Mouse (Mus musculus) stomach, embryonic 14.5 days (tissue): ENCODE measurements at regions not wholly inside any gene's neighbourhood (a gene's known extent, or its start where the extent isn't known, plus 50 kb on each side); places are given as distances from the start of the nearest gene placed in this dataset.

ENCODE experiments used
- ATAC-seq: fragments of 200-750 bp; cut with Nextera tagmentation; 2 replicates; pipeline ENCODE4 v1.8.0; 2017; ENCODE audit warnings: low read depth, moderate TSS enrichment; ENCODE audit not compliant: insufficient number of reproducible peaks, insufficient read depth, low FRiP score
- H3K27ac ChIP-seq: fragments of 300-500 bp; sonication (generic); 2 replicates; pipeline ENCODE4 v1.5.1; 2014; ENCODE audit warnings: mild to moderate bottlenecking, low read length, moderate library complexity, mixed read lengths
- H3K27me3 ChIP-seq: fragments of 300-500 bp; sonication (generic); 2 replicates; pipeline ENCODE4 v1.6.1; 2014; ENCODE audit warnings: low read length, control low read depth, mixed read lengths; ENCODE audit not compliant: control insufficient read depth, insufficient read depth
- H3K36me3 ChIP-seq: fragments of 300-500 bp; sonication (generic); 2 replicates; pipeline ENCODE4 v1.6.1; 2014; ENCODE audit warnings: mild to moderate bottlenecking, control low read depth, low read length, moderate library complexity, mixed read lengths; ENCODE audit not compliant: control insufficient read depth, insufficient read depth
- H3K4me1 ChIP-seq: fragments of 300-500 bp; sonication (generic); 2 replicates; pipeline ENCODE4 v1.6.1; 2014; ENCODE audit warnings: low read length, control low read depth, mixed read lengths; ENCODE audit not compliant: control insufficient read depth, insufficient read depth
- H3K4me2 ChIP-seq: fragments of 300-500 bp; sonication (generic); replicated peaks from 2 replicates; pipeline ENCODE4 v1.6.1; 2014; ENCODE audit warnings: low read depth, low read length, control low read depth
- H3K4me3 ChIP-seq: fragments of 300-500 bp; sonication (generic); 2 replicates; pipeline ENCODE4 v1.5.1; 2014; ENCODE audit warnings: low read depth, low read length, control low read depth
- H3K9ac ChIP-seq: fragments of 300-500 bp; sonication (generic); replicated peaks from 2 replicates; pipeline ENCODE4 v1.6.1; 2014; ENCODE audit warnings: low read depth, mild to moderate bottlenecking, control low read depth, low read length, moderate library complexity, mixed read lengths
- H3K9me3 ChIP-seq: fragments of 300-500 bp; sonication (generic); 2 replicates; pipeline ENCODE4 v1.6.1; 2016; ENCODE audit warnings: low read depth, low read length, control low read depth; ENCODE audit not compliant: control insufficient read depth
- WGBS: fragments of 180-500 bp; shearing (Covaris S2); extraction: QIAGEN DNeasy Blood & Tissue Kit; methylation state at CpG from one replicate; pipeline ENCODE4 v1.1.7; 2014; 5-methylcytosine and 5-hydroxymethylcytosine counted together

DNA sequence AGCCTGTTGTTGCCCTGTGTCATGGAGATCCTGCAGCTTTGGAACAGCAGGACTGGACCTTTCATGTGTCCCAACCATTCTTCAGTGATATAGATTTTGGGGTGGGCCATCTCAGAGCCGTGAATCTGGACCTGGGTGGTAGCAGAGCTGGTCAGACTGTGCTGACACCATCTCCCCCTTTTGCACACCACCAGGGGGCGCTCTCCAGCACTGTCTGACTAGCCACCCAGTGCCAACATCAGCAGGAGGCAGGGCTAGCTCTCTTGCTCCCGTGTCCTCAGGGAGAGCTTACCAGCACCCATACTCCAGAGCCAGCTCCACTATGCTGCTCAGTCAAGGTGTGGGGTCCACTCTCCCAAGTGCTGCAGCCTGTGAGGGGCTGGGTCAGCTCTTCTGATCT is 199.8 kb upstream of the Ctbp2 start:
- no peak overlapping the region for H3K4me2 ChIP-seq
- H3K36me3 ChIP-seq, result no peaks in the 10 kb centered on the region
- H3K9me3 ChIP-seq, result no peaks in the 10 kb centered on the region
- H3K4me3 ChIP-seq, result no peak overlapping the region
- no peak for ATAC-seq
- H3K27ac ChIP-seq, result no peak overlapping the region
- no peak overlapping the region for H3K9ac ChIP-seq
- no peaks in the 10 kb centered on the region for H3K27me3 ChIP-seq
- WGBS, result 75% methylated on average over 3 of the region's 3 CpGs
- H3K4me1 ChIP-seq, result no peaks in the 10 kb centered on the region

DNA sequence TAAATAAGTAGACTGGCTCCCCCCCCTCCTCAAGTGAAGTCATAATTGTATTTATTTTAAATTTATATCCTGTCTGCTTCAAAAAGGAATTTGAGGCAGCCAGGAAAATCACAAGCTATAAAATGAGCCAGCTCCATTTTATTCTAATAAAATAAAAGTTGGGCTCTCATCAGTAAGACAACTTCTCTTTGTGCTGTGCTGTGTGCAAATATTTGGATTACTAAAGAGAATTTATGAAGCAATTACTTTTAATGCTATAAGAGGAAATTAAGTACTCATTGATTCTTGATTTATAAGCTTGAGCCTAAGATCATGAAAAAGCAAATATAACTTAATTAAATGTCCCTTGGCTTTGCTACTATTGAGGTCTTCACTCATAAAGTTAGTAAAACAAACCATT is 193.4 kb upstream of the Ctbp2 start:
- no peak overlapping the region for H3K27ac ChIP-seq
- no peaks in the 10 kb centered on the region for H3K9me3 ChIP-seq
- no peak for ATAC-seq
- H3K4me2 ChIP-seq, result no peak overlapping the region
- no peak overlapping the region for H3K9ac ChIP-seq
- no peaks in the 10 kb centered on the region for H3K36me3 ChIP-seq
- H3K4me1 ChIP-seq, result 0 out of 2 replicates have a peak, but pooled peaks cover 3% of the 10 kb centered on the region
- no peaks in the 10 kb centered on the region for H3K27me3 ChIP-seq
- H3K4me3 ChIP-seq, result no peak overlapping the region

DNA sequence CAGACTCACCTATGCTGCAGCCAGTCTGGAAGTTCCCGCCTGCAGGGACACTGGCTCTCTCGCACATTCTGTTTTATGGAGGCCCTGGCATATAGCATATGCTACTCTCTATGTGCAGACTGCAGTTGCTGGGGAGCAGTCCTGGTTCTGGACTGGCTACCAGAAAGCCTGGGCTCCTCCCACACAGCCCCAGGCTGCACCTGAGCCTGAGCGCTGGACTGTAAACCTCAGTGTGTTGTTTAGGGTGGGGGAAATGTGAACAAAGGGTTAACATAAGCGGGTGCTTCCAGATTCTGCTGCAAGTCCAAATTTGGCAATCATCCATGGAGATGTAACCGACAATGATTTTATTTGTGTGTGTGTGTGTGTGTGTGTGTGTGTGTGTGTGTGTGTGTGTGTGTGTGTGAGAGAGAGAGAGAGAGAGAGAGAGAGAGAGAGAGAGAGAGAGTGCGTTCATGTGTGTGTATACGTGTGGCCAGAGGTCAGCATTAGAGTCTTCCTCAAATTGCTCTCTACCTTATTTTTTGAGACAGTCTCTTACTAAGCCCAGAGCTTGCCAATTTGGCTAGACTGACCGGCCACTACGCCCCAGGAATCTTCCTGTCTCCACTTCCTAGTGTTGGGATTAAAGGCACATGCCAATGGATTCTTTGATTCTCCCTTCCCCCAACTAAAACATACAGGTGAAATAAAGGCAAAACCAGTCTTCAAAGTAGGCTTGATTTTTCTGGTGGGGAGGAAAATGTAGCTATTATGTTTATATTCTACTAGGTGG is 192.7 kb upstream of the Ctbp2 start:
- WGBS, result 56% methylated on average over 9 of the region's 9 CpGs
- H3K4me1 ChIP-seq, result 0 out of 2 replicates have a peak, but pooled peaks cover 3% of the 10 kb centered on the region
- no peak overlapping the region for H3K4me2 ChIP-seq
- no peaks in the 10 kb centered on the region for H3K36me3 ChIP-seq
- no peak overlapping the region for H3K27ac ChIP-seq
- ATAC-seq, result no peak
- no peaks in the 10 kb centered on the region for H3K9me3 ChIP-seq
- no peaks in the 10 kb centered on the region for H3K27me3 ChIP-seq
- no peak overlapping the region for H3K4me3 ChIP-seq
- H3K9ac ChIP-seq, result no peak overlapping the region

DNA sequence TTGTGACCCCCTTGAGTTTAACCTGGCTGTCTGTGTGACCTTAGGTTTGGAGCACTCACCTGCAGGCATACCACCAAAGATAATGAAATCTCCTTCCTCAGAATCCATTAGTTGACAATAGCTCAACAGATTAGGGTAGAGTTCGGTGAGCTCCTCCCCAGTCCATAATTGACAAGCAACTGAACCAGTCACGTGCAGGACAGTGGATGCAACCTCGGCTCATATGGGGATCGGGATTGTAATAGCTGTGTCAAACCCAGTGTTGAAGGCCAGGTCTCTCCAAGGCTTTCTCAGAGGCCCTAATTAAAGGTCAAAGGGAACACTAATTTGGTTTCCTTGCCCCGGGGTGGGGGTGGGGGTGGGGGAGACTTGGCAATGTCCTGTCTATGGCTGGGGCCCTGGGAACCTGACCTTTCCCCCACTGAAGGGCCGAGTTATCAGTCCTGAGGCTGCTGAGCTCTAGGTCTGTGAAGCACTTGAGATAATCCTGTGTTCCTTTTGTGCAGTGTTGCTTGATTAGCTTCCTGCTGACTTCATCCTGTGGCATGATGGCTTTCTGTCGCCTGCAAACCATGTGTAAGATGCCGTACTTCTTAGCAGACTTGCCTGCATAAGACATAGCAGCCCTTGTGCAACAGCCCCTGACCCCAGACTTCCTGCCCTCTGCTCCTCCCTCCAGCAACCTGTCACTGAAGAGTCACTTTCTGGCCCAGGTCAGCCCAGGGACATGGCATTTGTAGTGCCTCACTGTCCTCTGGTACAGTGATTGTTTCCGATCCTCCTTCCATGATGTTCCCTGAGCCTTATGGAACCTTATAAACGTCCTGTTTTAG is 191.3 kb upstream of the Ctbp2 start:
- Histone ChIP-seq H3K4me2 (no peak overlapping the region), H3K9me3 (no peaks in the 10 kb centered on the region), H3K27ac (no peak overlapping the region), H3K36me3 (no peaks in the 10 kb centered on the region), H3K9ac (no peak overlapping the region), H3K4me1 (0 out of 2 replicates have a peak, but pooled peaks cover 3% of the 10 kb centered on the region), H3K27me3 (no peaks in the 10 kb centered on the region), H3K4me3 (no peak overlapping the region)
- ATAC-seq, result no peak
- WGBS, result 54% methylated on average over 10 of the region's 10 CpGs

DNA sequence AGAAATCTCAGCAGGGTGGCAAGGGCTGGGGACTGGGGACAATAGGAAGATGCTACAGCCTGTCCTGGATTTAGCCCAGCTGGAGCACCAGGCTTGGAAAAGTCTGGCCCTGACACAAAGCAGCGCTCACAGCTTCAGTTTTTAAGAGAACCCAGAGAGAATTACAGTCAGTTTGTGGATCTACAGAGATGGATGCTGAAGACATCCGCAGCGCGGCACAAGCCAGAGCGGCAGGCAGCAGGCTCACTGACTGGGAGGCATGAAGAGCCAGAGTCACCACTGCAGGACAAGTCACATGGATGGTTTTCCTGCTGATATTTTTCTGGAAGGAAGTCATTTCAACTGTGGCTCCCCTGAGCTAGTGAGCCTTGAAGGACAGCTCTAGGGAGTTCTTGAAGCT is 189.0 kb upstream of the Ctbp2 start:
- no peak overlapping the region for H3K4me3 ChIP-seq
- no peaks in the 10 kb centered on the region for H3K27me3 ChIP-seq
- H3K9ac ChIP-seq, result no peak overlapping the region
- no peaks in the 10 kb centered on the region for H3K9me3 ChIP-seq
- H3K27ac ChIP-seq, result no peak overlapping the region
- ATAC-seq, result no peak
- H3K36me3 ChIP-seq, result no peaks in the 10 kb centered on the region
- H3K4me2 ChIP-seq, result no peak overlapping the region
- 47% methylated on average over 5 of the region's 5 CpGs for WGBS
- 0 out of 2 replicates have a peak, but pooled peaks cover 3% of the 10 kb centered on the region for H3K4me1 ChIP-seq

DNA sequence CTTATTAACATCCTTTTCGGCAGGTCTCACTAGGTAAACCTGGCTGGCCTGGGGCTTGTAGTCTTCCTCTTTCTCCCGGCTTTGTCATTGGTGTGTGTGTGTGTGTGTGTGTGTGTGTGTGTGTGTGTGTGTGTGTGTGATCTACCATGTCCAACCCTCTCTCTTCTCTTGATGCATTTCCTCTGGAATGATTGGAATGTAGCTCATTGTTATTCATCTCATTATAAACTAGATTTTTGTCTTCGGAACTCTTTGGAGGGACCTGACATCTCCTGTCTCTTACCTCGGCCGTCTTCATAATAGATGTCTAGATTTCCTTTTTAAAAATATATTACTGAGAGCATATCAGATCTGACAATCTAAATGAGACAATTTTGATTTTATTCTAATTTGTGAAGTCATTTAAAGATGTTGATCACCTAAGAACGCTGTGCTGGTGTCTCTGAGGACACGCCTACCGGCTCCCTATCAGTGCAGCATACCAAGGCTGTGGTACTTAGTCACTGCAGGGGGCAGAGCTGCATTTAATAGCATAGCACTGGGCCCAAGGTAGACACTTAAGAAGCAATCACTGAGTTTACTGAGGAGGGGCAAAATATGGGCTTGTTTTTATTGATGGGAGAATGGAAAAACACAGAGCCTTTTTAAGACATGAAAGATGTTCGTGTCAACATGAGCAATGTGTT is 187.1 kb upstream of the Ctbp2 start:
- no peak overlapping the region for H3K4me3 ChIP-seq
- ATAC-seq, result no peak
- H3K9me3 ChIP-seq, result no peaks in the 10 kb centered on the region
- H3K27me3 ChIP-seq, result no peaks in the 10 kb centered on the region
- no peak overlapping the region for H3K27ac ChIP-seq
- H3K36me3 ChIP-seq, result no peaks in the 10 kb centered on the region
- no peak overlapping the region for H3K9ac ChIP-seq
- no peaks in the 10 kb centered on the region for H3K4me1 ChIP-seq
- WGBS, result 46% methylated on average over 9 of the region's 9 CpGs
- H3K4me2 ChIP-seq, result no peak overlapping the region

DNA sequence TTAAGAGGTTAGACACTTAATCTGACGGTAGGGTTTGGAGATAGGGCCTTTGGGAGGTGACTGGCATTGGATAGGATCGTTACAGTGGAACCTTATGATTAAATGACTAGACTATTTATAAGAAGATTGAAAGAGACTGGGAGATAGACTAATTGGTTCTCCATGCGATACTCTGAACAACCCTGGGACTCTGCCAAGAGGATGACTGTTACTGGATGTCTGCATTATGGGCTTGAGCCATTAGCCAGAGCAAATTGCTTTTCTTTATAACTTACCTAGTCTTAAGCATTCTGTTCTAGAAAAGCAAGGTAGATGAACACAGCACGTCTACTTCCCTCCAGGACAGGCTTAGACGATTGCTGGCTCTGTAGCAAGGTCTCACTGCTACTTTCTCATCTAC is 180.3 kb upstream of the Ctbp2 start:
- Histone ChIP-seq H3K27me3 (no peaks in the 10 kb centered on the region), H3K27ac (no peak overlapping the region), H3K36me3 (no peaks in the 10 kb centered on the region), H3K9ac (no peak overlapping the region), H3K9me3 (no peaks in the 10 kb centered on the region), H3K4me3 (no peak overlapping the region), H3K4me1 (no peaks in the 10 kb centered on the region), H3K4me2 (no peak overlapping the region)
- ATAC-seq, result no peak
- WGBS, result 65% methylated on average over 5 of the region's 5 CpGs

DNA sequence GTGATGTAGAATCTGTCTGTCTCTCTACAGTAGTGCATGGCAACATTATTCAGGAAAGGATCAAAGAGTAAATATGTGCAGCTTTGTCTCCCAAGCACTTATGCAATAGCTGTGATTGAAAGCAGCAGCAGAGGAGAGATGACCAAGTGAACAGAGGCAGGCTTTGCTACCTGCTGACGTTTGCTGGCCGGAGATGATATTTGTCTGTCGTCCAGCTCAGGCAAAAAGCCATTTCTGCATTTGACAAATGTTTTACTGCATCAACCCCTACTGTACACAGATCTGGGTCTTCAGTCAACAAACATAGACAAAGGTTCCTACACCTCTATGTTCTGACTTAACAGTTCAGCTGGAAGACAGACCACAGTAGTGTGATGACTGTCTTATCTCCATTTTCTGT is 166.3 kb upstream of the Ctbp2 start:
- Histone ChIP-seq H3K4me3 (no peak overlapping the region), H3K4me2 (no peak overlapping the region), H3K9me3 (no peaks in the 10 kb centered on the region), H3K27me3 (no peaks in the 10 kb centered on the region), H3K9ac (no peak overlapping the region), H3K36me3 (no peaks in the 10 kb centered on the region), H3K27ac (no peak overlapping the region), H3K4me1 (no peaks in the 10 kb centered on the region)
- 77% methylated on average over 3 of the region's 3 CpGs for WGBS
- no peak for ATAC-seq
